Mouse (Mus musculus) cerebellum, adult 2 months (tissue): ENCODE data around the gene Atrnl1. TPM values are rescaled to one million over a fixed set of nuclear protein-coding genes. Genes with fewer than 3 reads are reported as not detected.

ENCODE experiments used
- DNase-seq, 2 experiments: peaks; one replicate each; pipeline ENCODE4 v3.0.0; 2021
- H3K27ac ChIP-seq: fragments of 200-500 bp; 2 replicates; pipeline ENCODE4 v1.5.1; 2012; ENCODE audit warnings: low read length, control low read depth, inconsistent platforms; ENCODE audit not compliant: insufficient read depth
- H3K27me3 ChIP-seq: fragments of 200-500 bp; 2 replicates; pipeline ENCODE4 v1.6.1; 2012; ENCODE audit warnings: inconsistent platforms, mild to moderate bottlenecking, low read length, moderate library complexity; ENCODE audit not compliant: control insufficient read depth, insufficient read depth
- H3K4me1 ChIP-seq: fragments of 200-500 bp; 2 replicates; pipeline ENCODE4 v1.6.1; 2011; ENCODE audit warnings: low read length; ENCODE audit not compliant: control insufficient read depth, insufficient read depth
- H3K4me3 ChIP-seq: fragments of 200-500 bp; replicated peaks from 2 replicates; pipeline ENCODE3; 2011; ENCODE audit warnings: mild to moderate bottlenecking, low read depth, low read length, control low read depth; ENCODE audit not compliant: insufficient read depth
- CTCF ChIP-seq: fragments of 200-500 bp; IDR thresholded peaks from 2 replicates; pipeline ENCODE4 v1.5.1; 2011; ENCODE audit warnings: low read depth, mild to moderate bottlenecking, control low read depth, low read length, moderate library complexity, borderline replicate concordance; ENCODE audit not compliant: insufficient read depth
- POLR2A ChIP-seq: fragments of 200-500 bp; IDR thresholded peaks from 2 replicates; pipeline ENCODE4 v1.6.1; 2011; ENCODE audit warnings: low read length, control low read depth, borderline replicate concordance; ENCODE audit not compliant: insufficient read depth
- WGBS: fragments of 180-500 bp; shearing (Covaris S2); methylation state at CpG from one replicate; pipeline ENCODE4 v1.1.7; 2018; 5-methylcytosine and 5-hydroxymethylcytosine counted together
- polyA plus RNA-seq: library from polyadenylated mRNA; depleted of rRNA; stranded (reverse); fragments of >200 nt; gene quantifications from 2 replicates; pipeline ENCODE4 v1.2.3, GENCODE M21; 2012

Atrnl1 gene
- polyA plus RNA-seq, 1 experiment = 21.5 TPM

DNA sequence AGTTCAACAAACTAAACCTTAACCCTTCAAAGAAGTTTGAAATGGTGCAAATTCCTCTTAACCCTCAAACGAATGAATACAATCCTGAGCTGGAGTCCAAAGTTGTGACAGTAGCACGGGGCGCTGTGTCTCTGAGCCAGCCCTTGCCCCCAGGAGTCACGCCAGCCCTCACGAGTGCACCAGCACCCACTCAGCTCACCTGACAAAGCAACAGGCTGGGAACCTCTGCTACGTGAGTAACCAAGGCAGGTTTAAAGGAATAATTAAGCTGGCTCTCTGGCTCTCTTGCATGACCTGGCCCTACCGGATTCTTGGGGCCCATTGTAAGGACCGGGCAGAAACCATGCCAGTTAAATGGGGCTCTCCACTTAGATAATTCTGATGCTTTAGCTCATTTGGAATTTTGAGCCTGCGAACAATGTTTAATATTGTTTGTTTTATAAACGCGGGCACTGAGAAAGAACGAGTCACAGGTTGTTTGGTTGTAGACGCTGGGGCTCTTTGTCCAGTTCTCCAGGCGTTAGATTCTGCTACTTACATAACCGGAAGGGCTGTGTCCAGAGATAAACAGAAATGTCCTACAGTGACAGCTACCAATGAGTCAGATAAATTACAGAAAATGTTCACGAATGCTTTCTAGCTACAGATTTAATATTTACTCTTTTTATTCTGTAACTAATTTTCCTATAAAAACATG, 10.5 kb upstream of the Atrnl1 start:
- peaks cover 2% of the 10 kb centered on the region; the same call in 1 of the 2 replicates for H3K27me3 ChIP-seq
- no peaks in the 10 kb centered on the region for H3K4me1 ChIP-seq
- TF ChIP-seq POLR2A (no peak), CTCF (no peak)
- 77% methylated on average over 16 of the region's 16 CpGs for WGBS
- H3K27ac ChIP-seq = no peak overlapping the region
- DNase-seq = no peak
- H3K4me3 ChIP-seq = no peak overlapping the region

DNA sequence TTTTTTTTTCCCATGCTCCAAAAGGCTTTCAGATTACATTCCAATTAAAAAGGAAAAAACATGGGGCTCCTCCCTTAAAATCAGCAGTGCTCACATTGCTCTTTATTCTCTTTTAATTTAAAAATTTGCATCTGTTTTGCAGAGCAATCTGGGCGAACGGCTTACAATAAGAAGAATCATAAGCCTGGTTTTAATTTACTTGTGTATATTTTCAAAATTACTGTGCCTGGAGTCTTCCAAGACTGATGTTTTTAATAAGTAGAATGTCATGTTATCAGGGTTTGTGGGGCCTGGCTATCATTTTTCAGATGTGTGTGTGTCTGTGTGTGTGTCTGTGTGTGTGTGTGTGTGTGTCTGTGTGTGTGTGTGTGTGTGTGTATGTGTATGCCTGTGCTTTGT, 9.9 kb upstream of the Atrnl1 start:
- Histone ChIP-seq H3K4me1 (no peaks in the 10 kb centered on the region), H3K27me3 (peaks cover 2% of the 10 kb centered on the region; the same call in 1 of the 2 replicates), H3K27ac (no peak overlapping the region), H3K4me3 (no peak overlapping the region)
- 93% methylated on average over 2 of the region's 2 CpGs for WGBS
- TF ChIP-seq POLR2A = no peak
- no peak for TF ChIP-seq CTCF
- no peak for DNase-seq

- Histone ChIP-seq H3K27me3 (peaks cover 2% of the 10 kb centered on the region; the same call in 1 of the 2 replicates), H3K4me3 (no peak overlapping the region), H3K4me1 (no peaks in the 10 kb centered on the region), H3K27ac (no peak overlapping the region)
- TF ChIP-seq POLR2A (no peak), CTCF (no peak)
- no peak for DNase-seq
- WGBS = 89% methylated on average over 3 of the region's 3 CpGs
Observed at GRCm38 (mm10) chr19:57603593-57603992, 7.2 kb upstream of the Atrnl1 start.

DNA sequence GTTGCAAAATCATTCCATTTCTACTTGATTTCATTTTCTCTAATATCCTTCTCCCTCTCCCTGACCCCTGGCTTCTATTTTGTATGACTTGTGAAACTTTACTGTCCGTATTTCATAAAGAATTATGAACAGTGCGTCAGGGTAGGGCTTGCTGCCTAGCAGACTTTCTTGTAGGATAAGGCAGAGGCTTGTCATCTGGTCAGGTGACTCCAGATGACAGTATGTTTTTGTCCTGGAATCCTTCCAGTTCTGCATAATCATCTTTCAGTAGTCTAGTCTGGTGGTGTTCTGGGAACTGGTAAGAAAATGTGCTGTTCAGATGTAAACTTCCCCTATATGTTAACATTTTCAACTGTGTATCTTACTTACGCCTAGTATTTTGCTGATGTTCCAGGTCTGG, 4.9 kb upstream of the Atrnl1 start:
- WGBS = 94% methylated on average over 3 of the region's 3 CpGs
- DNase-seq = no peak
- H3K4me1 ChIP-seq = no peaks in the 10 kb centered on the region
- H3K27ac ChIP-seq = no peak overlapping the region
- H3K27me3 ChIP-seq = no peaks in the 10 kb centered on the region; the same call in 1 of the 2 replicates
- no peak for TF ChIP-seq POLR2A
- no peak for TF ChIP-seq CTCF
- no peak overlapping the region for H3K4me3 ChIP-seq

DNA sequence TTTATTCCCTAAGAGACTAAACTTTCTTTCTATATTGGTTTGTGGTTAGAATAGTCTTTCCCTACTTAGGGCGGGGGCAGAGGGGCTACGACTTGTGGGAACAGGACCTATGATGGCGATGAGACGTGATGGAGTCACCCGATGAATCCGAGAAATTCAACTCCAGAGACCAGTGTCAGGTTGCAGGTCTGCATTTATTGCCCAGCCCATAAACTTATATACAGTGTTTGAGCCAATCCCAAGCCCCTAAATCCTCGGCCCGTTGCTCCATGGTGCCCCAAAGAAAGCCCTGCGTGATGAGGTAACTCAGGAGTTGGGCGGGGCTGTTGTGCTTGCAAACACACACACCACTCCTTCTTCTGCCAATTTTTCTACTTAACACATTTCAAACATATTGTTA, 4.5 kb upstream of the Atrnl1 start:
- WGBS = 91% methylated on average over 10 of the region's 10 CpGs
- no peak for DNase-seq
- no peaks in the 10 kb centered on the region; the same call in 1 of the 2 replicates for H3K27me3 ChIP-seq
- H3K4me1 ChIP-seq = no peaks in the 10 kb centered on the region
- no peak overlapping the region for H3K4me3 ChIP-seq
- TF ChIP-seq POLR2A (no peak), CTCF (no peak)
- H3K27ac ChIP-seq = no peak overlapping the region

GRCm38 (mm10) chr19:57609361-57610057, 1.3 kb upstream of the Atrnl1 start:
- no peak for DNase-seq
- Histone ChIP-seq H3K27ac (no peak overlapping the region), H3K27me3 (no peaks in the 10 kb centered on the region; the same call in 1 of the 2 replicates), H3K4me1 (no peaks in the 10 kb centered on the region), H3K4me3 (peak overlapping the region; percentile 22)
- no peak for TF ChIP-seq CTCF
- TF ChIP-seq POLR2A = no peak
- 27% methylated on average over 12 of the region's 12 CpGs for WGBS

- no peaks in the 10 kb centered on the region; the same call in 1 of the 2 replicates for H3K27me3 ChIP-seq
- H3K4me1 ChIP-seq = no peaks in the 10 kb centered on the region
- DNase-seq = peak in 1 of 2 experiments; percentile 8
- under 1% methylated on average over 21 of the region's 21 CpGs for WGBS
- no peak overlapping the region for H3K27ac ChIP-seq
- no peak for TF ChIP-seq POLR2A
- no peak for TF ChIP-seq CTCF
- peak overlapping the region; percentile 68 for H3K4me3 ChIP-seq
Observed at GRCm38 (mm10) chr19:57610058-57610475, 767 bp upstream of the Atrnl1 start.
